Mouse (Mus musculus) heart, adult 2 months (tissue): ENCODE data around the gene Atg7.

Source experiments
- CTCF ChIP-seq: fragments of 200-600 bp; IDR thresholded peaks from 2 replicates; pipeline ENCODE4 v1.8.1; 2022; ENCODE audit warnings: antibody characterized with exemption, mild to moderate bottlenecking, moderate library complexity
- EP300 ChIP-seq: fragments of 200-500 bp; IDR thresholded peaks from 2 replicates; pipeline ENCODE4 v1.6.1; 2011; ENCODE audit warnings: low read depth, low read length, control low read depth; ENCODE audit not compliant: insufficient read depth
- POLR2A ChIP-seq: fragments of 200-500 bp; IDR thresholded peaks from 2 replicates; pipeline ENCODE4 v1.6.1; 2011; ENCODE audit warnings: mild to moderate bottlenecking, low read depth, low read length, control low read depth; ENCODE audit not compliant: insufficient read depth

GRCm38 (mm10) chr6:114904818-114905217 is 261.9 kb downstream of the Atg7 start:
- TF ChIP-seq CTCF = no peak
- no peak for TF ChIP-seq EP300
- TF ChIP-seq POLR2A = no peak
